Mouse (Mus musculus) stomach, postnatal 0 days (tissue): Measurements from ENCODE around the gene Zfp385b.

Experiments used
- CTCF ChIP-seq: IDR thresholded peaks from 2 replicates; pipeline ENCODE4 v1.5.1; 2016; ENCODE audit warnings: antibody characterized with exemption, low read depth, mild to moderate bottlenecking, moderate library complexity
- EP300 ChIP-seq: optimal IDR thresholded peaks from 2 replicates; pipeline ENCODE3; 2016; ENCODE audit warnings: antibody characterized with exemption

DNA sequence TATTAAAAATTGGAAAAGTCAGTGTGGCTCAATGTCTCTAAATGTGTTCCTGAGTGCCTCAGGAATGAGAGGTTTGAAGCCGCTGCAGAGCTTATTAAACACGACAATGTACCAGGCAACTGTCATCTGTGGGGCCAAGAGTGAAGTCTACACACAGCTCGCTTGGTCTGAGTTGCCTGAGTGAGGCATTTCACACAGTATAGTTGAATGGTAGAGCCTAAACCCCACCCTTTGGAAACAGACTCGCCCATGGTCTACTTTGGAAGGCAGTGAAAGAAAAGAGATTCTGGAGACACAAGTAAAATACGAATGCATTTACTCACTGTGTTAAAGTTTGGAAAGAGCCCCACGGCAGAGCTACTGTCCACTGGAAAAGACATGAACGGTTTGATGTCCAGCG, 316.2 kb downstream of the Zfp385b start:
- TF ChIP-seq EP300: no peak
- TF ChIP-seq CTCF: no peak
